Mouse (Mus musculus) cerebellum, adult 2 months (tissue): ENCODE data around the gene Prdx6b.

Experiments used
- CTCF ChIP-seq: fragments of 200-500 bp; IDR thresholded peaks from 2 replicates; pipeline ENCODE4 v1.5.1; 2011; ENCODE audit warnings: low read depth, mild to moderate bottlenecking, control low read depth, low read length, moderate library complexity, borderline replicate concordance; ENCODE audit not compliant: insufficient read depth
- POLR2A ChIP-seq: fragments of 200-500 bp; IDR thresholded peaks from 2 replicates; pipeline ENCODE4 v1.6.1; 2011; ENCODE audit warnings: low read length, control low read depth, borderline replicate concordance; ENCODE audit not compliant: insufficient read depth

DNA sequence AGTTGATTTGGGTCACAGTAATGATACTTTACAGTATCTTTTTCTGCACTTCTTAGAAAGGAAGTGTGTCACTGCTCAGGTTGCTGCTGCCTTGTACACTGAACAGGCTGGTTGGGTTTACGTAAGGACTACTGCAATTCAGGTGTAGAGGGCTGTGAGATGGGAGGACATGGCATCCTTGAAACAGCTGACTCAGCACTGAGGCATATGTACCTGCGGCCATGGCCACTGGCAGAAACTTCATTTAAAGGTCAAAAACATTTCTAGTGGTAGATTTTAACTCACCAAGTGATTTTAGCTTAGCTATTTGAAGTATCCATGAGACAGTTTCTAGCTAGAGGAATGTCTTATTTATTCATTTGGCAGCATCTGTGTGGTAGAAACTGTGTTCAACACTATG, 33.5 kb downstream of the Prdx6b start:
- TF ChIP-seq CTCF (no peak), POLR2A (no peak)
